Mouse (Mus musculus): ENCODE measurements around the gene Adra1d. TPM values are rescaled to one million over a fixed set of nuclear protein-coding genes. Genes with fewer than 3 reads are reported as not detected.

Gene Adra1d
- polyA plus RNA-seq, 1 experiment, result not detected

GRCm38 (mm10) chr2:131542531-131542930 lies 19.6 kb downstream of the Adra1d start:
- no peak overlapping the region for H3K4me3 ChIP-seq (replicated peaks)
- peaks cover 48% of the 10 kb centered on the region for H3K4me1 ChIP-seq
- no peaks in the 10 kb centered on the region for H3K36me3 ChIP-seq (replicated peaks; ENCODE audit: low read length)
- H3K27me3 ChIP-seq (replicated peaks), result peaks cover 67% of the 10 kb centered on the region
- TF ChIP-seq FLI1 (IDR thresholded peaks at IDR 0.05; ENCODE audit: low read length) (no peak), GATA1 (IDR thresholded peaks at IDR 0.05; ENCODE audit: borderline replicate concordance, low read length) (no peak)
- no peaks in the 10 kb centered on the region for H3K9me3 ChIP-seq

- peaks cover 44% of the 10 kb centered on the region for H3K4me1 ChIP-seq
- H3K27me3 ChIP-seq (replicated peaks), result peaks cover 59% of the 10 kb centered on the region
- no peaks in the 10 kb centered on the region for H3K9me3 ChIP-seq
- no peaks in the 10 kb centered on the region for H3K36me3 ChIP-seq (replicated peaks; ENCODE audit: low read length)
- no peak for TF ChIP-seq GATA1 (IDR thresholded peaks at IDR 0.05; ENCODE audit: borderline replicate concordance, low read length)
- TF ChIP-seq FLI1 (IDR thresholded peaks at IDR 0.05; ENCODE audit: low read length), result no peak
- peak overlapping the region; percentile 56 for H3K4me3 ChIP-seq (replicated peaks)
These were observed 20.4 kb downstream of the Adra1d start for GRCm38 (mm10) chr2:131541686-131542085.

DNA sequence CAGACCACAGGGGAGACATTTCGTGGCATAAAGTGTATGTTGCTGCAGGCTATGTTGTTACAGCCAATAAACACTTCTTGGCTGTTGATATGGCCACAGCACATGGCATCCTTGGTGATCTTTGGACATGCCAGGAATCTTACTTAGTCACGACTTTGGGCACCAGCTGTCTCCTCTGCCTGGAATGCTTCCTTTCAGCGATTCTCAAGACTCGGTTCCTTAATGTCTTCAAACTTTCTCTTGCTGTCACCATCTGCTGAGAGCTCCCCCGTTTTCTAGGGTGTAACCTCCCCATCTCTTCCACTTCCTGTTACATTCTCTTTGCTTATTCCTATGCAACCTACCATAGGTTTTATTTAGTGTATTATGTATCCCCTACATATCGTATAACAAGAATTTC lies 22.3 kb downstream of the Adra1d start:
- H3K27me3 ChIP-seq (replicated peaks), result peaks cover 49% of the 10 kb centered on the region
- no peak overlapping the region for H3K4me3 ChIP-seq (replicated peaks)
- no peaks in the 10 kb centered on the region for H3K9me3 ChIP-seq
- no peaks in the 10 kb centered on the region for H3K36me3 ChIP-seq (replicated peaks; ENCODE audit: low read length)
- peaks cover 38% of the 10 kb centered on the region for H3K4me1 ChIP-seq
- TF ChIP-seq FLI1 (IDR thresholded peaks at IDR 0.05; ENCODE audit: low read length), result no peak
- TF ChIP-seq GATA1 (IDR thresholded peaks at IDR 0.05; ENCODE audit: borderline replicate concordance, low read length), result no peak

DNA sequence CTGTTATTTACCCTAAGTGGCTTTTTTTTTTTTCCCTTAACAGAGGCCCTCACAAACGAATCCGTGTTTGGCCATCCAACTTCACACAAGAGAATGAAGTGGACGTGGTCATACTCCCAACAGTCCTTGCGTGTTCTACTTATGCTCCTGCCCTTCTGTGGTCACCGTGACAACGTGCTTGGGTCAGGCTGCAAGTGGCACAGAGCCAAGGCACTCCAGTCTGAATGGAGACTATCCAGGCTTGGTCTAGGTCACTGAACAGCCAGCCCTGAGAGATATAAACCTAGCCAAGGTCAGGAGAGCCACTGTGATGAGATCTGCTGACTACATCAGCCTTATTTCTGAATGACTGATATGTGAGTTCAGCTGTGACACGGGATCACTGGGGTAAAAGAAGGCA lies 23.7 kb downstream of the Adra1d start:
- Histone ChIP-seq H3K4me3 (replicated peaks) (no peak overlapping the region), H3K4me1 (peaks cover 38% of the 10 kb centered on the region), H3K36me3 (replicated peaks; ENCODE audit: low read length) (no peaks in the 10 kb centered on the region), H3K9me3 (no peaks in the 10 kb centered on the region), H3K27me3 (replicated peaks) (peaks cover 40% of the 10 kb centered on the region)
- no peak for TF ChIP-seq FLI1 (IDR thresholded peaks at IDR 0.05; ENCODE audit: low read length)
- TF ChIP-seq GATA1 (IDR thresholded peaks at IDR 0.05; ENCODE audit: borderline replicate concordance, low read length), result no peak

- Histone ChIP-seq H3K36me3 (replicated peaks; ENCODE audit: low read length) (no peaks in the 10 kb centered on the region), H3K4me3 (replicated peaks) (no peak overlapping the region), H3K9me3 (no peaks in the 10 kb centered on the region), H3K4me1 (peaks cover 37% of the 10 kb centered on the region), H3K27me3 (replicated peaks) (peaks cover 18% of the 10 kb centered on the region)
- TF ChIP-seq FLI1 (IDR thresholded peaks at IDR 0.05; ENCODE audit: low read length) (no peak), GATA1 (IDR thresholded peaks at IDR 0.05; ENCODE audit: borderline replicate concordance, low read length) (no peak)
These were observed 26.9 kb downstream of the Adra1d start for GRCm38 (mm10) chr2:131535168-131535567.

DNA sequence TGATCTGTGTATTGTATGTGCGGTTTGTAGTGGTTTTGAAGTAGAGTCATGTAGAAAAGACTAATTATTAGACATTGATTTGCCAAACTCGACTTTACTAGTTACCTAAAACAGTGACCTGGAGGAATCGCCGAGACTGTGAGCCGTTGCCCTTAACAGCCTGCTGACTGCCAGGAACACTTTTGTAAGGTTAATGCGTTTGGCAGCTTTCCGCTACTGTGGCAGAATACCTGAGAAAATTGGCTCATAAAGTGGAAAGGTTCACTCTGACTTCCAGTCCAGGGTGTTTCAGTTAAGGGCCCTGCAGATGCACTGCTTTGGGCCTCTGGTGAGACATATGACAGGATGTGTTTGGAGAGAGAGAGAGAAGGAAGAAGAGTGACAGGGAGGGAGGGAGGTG lies 30.8 kb downstream of the Adra1d start:
- Histone ChIP-seq H3K4me1 (peaks cover 58% of the 10 kb centered on the region), H3K9me3 (no peaks in the 10 kb centered on the region), H3K4me3 (replicated peaks) (no peak overlapping the region), H3K27me3 (replicated peaks) (peaks cover 8% of the 10 kb centered on the region), H3K36me3 (replicated peaks; ENCODE audit: low read length) (peaks cover 35% of the 10 kb centered on the region)
- no peak for TF ChIP-seq GATA1 (IDR thresholded peaks at IDR 0.05; ENCODE audit: borderline replicate concordance, low read length)
- no peak for TF ChIP-seq FLI1 (IDR thresholded peaks at IDR 0.05; ENCODE audit: low read length)

GRCm38 (mm10) chr2:131530623-131531008 lies 31.5 kb downstream of the Adra1d start:
- Histone ChIP-seq H3K4me1 (peaks cover 64% of the 10 kb centered on the region), H3K36me3 (replicated peaks; ENCODE audit: low read length) (peaks cover 41% of the 10 kb centered on the region), H3K9me3 (no peaks in the 10 kb centered on the region), H3K27me3 (replicated peaks) (peaks cover 8% of the 10 kb centered on the region), H3K4me3 (replicated peaks) (peak overlapping the region; percentile 6)
- TF ChIP-seq GATA1 (IDR thresholded peaks at IDR 0.05; ENCODE audit: borderline replicate concordance, low read length), result no peak
- TF ChIP-seq FLI1 (IDR thresholded peaks at IDR 0.05; ENCODE audit: low read length), result no peak

- Histone ChIP-seq H3K9me3 (no peaks in the 10 kb centered on the region), H3K27me3 (replicated peaks) (peaks cover 8% of the 10 kb centered on the region)
- TF ChIP-seq GATA1 (IDR thresholded peaks at IDR 0.05; ENCODE audit: borderline replicate concordance, low read length) (no peak), FLI1 (IDR thresholded peaks at IDR 0.05; ENCODE audit: low read length) (no peak)
These were observed 32.0 kb downstream of the Adra1d start for GRCm38 (mm10) chr2:131529898-131530622.

GRCm38 (mm10) chr2:131527061-131527460 lies 35.0 kb downstream of the Adra1d start:
- H3K4me1 ChIP-seq, result peaks cover 90% of the 10 kb centered on the region
- TF ChIP-seq GATA1 (IDR thresholded peaks at IDR 0.05; ENCODE audit: borderline replicate concordance, low read length) (no peak), FLI1 (IDR thresholded peaks at IDR 0.05; ENCODE audit: low read length) (no peak)
- no peaks in the 10 kb centered on the region for H3K9me3 ChIP-seq
- H3K4me3 ChIP-seq (replicated peaks), result no peak overlapping the region
- no peaks in the 10 kb centered on the region for H3K27me3 ChIP-seq (replicated peaks)
- peaks cover 77% of the 10 kb centered on the region for H3K36me3 ChIP-seq (replicated peaks; ENCODE audit: low read length)

More at GRCm38 (mm10) chr2:131529898-131530622, 32.0 kb downstream of the Adra1d start:
- H3K4me1 ChIP-seq, result peaks cover 67% of the 10 kb centered on the region
- peaks cover 47% of the 10 kb centered on the region for H3K36me3 ChIP-seq (replicated peaks; ENCODE audit: low read length)
- H3K4me3 ChIP-seq (replicated peaks), result no peak overlapping the region

- TF ChIP-seq GATA1 (IDR thresholded peaks at IDR 0.05; ENCODE audit: borderline replicate concordance, low read length) (no peak), FLI1 (IDR thresholded peaks at IDR 0.05; ENCODE audit: low read length) (no peak)
- Histone ChIP-seq H3K9me3 (no peaks in the 10 kb centered on the region), H3K27me3 (replicated peaks) (no peaks in the 10 kb centered on the region), H3K4me1 (peaks cover 95% of the 10 kb centered on the region), H3K36me3 (replicated peaks; ENCODE audit: low read length) (peaks cover 100% of the 10 kb centered on the region), H3K4me3 (replicated peaks) (peak overlapping the region; percentile 25)
These were observed 41.3 kb downstream of the Adra1d start for GRCm38 (mm10) chr2:131520743-131521142.
